Mouse (Mus musculus) adrenal gland (tissue): ENCODE data around the gene Uqcc2.

Experiments used
- intact Hi-C: fragments of 180-260 bp; cut with DNase I; formaldehyde crosslinking; loops from one replicate; pipeline ENCODE4 v1.15.1; 2025

The Uqcc2 gene

DNA sequence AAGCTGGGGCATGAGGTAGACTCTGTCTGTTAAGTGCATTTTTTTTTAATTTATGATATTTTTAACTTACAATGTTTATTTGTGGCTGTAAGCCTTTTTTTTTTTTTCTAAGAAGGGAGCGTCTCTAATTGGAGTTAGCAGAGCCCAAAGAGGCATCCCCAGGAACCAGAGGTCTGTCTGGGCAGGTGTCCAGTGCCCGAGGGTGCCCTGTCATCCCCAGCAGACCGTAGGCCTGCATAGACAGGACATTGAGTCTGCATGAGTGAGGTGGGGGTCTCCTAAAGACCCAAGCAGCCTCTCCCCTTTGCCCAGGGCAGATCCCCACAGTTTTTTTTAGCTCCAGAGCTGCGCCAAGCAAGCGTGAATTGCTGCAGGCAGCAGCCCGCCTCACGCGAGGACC lies 22.0 kb upstream of the Uqcc2 start:
- intact Hi-C loops: no loop called here

DNA sequence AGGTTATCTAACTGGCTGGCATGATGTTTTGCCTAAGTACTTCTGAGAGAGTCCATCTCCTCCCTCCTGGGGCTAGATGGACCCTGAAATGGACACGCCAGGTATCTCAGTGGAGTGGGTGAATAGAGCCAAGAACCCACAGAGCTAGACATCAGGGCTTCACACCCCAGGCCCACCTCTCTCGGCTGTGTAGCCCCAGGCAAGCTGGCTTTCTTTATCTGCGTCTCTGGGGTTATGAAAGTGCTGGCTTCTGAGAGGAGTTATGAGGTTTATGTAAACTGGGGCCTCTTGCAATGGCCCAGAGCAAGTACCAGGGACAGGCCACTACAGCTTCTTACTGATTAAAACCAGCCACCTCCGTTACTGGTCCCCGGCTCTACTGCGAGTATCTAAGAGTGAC lies 21.2 kb upstream of the Uqcc2 start:
- intact Hi-C loops: no loop called here

DNA sequence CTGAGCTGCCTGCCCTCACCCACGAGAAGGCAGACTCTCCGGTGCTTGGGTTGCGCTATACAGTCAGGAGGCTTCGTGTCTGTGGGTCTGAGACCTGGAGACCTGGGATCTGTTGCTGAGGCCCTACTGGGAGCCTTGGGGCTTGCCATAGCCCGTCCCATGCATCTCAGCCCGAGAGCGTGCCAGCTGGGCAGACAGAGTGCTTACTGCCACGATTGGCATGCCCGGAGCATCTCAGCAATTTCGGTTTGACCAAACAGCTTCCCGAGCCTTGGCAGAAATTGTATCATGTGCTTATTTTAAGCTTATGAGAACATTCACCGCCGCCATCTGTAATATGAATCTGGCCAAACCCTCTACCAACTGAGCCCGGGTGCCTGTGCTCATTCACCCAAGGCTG lies 20.5 kb upstream of the Uqcc2 start:
- intact Hi-C loops: no loop called here

DNA sequence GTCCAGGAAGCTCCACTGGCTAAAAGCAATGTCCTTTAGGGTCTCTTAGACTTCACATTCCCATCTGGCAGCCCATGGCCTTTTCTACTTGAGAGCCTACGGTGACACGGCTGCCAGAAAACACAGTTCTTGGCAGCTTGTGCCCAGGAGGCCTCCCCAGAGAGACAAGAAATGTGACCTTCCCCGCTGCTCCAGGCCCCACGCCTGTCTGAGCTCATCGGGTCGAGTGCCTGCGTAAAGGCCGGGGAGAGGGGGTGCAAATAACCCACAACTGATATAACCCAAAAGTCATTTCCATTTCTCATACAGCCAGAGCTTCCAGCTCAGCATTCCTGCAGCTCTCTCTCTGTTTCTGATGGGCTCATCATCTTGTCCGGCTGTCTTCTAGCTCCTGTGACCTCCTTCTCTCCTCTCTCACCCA lies 20.1 kb upstream of the Uqcc2 start:
- intact Hi-C loops: no loop called here

DNA sequence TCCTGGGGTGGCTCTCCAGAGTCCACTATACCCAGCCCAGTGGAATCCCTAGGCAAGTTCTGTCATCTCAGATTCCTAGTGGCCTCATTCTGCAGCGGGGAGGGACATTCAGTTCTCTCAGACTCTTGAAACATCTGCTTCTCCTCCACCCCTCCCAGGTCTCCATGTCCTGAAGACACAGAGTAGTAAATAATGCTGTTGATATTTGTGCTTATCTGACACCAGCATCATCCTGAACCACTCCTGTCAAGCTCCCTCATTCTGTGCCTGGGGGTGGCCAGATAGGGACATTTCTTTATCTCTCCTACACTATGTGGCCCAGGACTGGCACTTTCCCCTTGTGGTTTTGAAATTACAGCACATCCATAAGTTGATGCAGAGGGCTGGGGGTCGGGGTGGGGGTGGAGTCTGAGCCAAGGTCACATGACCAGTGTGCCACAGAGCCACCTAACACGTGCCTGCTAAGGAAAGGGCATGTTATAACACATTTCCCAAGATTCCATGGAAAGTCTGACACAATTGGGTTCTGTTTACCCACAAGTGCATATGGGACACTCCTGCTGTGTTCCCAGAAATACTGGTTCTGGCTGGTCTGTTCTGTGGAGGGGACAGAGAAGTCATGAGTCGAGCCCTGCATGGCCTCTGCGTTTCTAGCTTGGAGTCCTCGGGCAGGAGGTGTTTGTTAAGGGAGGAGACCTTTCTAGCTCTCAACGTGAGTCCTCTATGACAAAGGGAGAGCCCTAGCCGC lies 19.4 kb upstream of the Uqcc2 start:
- intact Hi-C loops: no loop called here

DNA sequence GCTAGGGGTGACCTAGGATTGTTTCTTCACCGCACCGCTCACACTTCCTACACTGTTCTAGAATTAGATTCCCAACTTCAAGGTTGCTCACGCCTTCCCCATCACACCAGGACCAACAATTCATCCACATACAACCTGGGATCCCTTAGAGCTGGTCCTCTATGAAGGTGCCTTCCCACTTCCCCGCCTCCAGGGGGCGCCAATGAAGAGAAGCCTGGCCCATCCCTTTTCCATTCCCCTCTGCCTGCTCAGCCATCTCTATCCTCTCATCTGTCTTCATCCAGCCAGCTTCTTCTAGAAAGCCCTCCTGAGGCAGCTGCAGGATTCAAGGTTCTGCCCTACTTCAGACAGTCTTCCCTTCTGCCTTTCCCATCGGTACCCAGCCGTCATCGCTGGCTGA lies 17.7 kb upstream of the Uqcc2 start:
- intact Hi-C loops: no loop called here

DNA sequence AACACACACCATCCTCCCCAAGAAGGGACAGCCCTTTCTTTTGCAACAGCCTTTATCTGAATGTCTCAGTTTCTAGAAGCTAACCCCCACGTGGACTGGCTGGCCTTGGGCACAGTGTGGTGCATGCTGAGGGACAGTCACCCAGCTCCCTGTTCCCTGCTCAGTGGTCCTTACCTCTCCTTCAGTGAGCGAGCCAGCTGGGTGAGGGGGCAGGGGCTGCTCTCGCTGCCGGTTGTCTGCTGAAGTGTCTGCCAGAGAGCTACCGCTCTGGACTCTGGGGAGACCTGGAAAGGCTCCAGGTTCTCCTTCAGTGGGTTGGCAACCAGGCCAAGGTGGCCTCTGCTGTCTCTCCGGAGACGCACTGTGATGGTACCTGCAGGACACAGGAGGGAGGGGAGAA lies 17.2 kb upstream of the Uqcc2 start:
- intact Hi-C loops: no loop called here

DNA sequence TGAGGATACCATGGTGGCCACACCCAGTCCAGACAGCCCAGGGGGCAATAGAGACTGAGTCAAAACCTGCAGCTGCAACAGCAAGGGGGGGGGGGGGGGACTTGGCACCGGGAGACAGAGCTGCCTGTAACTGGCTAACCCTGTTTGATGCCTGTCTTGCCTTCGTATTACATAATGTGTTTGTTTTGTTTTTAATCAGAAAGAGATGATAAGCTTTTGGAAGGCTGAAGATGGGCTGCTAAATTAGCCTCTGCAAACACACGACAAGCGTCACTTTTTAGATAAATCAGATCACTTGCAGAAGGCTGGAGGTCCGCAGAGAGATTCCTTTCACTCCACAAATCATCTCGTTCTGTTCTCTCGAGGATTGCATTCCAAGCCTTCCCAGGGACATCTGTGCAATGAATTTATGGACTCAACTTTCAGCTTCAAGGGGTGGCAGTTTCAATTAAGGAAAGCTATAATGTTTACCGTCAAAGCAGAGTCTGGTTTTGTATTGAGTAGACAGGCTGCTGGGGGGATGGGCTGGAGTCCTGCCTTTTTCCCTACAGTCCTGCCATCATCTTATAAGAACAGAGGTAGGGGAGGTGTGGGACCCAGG lies 12.7 kb upstream of the Uqcc2 start:
- intact Hi-C loops: no loop called here

DNA sequence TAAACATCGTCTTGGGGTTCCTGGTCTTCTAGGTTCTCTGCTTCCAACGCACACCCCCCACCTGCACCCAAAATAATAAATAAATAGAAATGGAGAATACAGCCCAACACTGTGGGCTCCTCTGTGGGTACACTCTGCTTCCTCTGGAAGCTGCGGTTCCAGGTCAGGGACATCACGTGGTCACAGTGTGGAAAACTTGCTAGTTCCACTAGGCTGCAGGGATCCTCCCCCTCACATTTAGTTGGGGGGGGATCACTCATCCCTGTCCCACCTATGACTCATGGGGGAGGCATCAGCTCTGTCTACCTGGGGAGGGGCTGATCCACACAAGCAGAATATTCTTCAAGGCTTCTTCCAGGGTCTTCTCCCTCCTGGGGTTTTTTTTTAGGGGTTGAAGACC lies 10.4 kb upstream of the Uqcc2 start:
- intact Hi-C loops: no loop called here

DNA sequence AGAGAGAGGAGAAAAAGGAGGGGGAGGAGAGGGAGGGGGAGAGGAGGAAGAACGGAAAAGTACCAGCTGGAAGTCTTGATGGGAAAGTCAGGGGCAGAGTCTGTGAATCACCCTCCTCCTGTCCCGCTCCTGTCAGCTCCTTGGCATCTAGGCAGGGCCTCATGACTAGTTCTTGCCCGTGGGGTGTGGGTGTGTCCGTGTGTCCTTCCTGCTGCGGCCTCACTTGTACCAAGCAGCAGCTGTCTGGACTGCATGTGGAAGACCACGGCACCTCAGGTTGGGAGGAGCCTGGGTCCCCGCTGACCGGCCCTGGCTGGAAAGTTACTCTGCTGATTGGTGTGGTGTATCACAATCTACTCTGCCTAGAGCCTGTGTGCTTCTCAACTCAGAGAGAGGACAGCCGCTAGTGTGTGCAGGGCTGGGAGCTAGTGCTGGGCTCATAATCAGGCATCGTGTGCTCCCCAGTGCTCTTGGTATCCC lies 8.3 kb upstream of the Uqcc2 start:
- intact Hi-C loops: no loop called here

DNA sequence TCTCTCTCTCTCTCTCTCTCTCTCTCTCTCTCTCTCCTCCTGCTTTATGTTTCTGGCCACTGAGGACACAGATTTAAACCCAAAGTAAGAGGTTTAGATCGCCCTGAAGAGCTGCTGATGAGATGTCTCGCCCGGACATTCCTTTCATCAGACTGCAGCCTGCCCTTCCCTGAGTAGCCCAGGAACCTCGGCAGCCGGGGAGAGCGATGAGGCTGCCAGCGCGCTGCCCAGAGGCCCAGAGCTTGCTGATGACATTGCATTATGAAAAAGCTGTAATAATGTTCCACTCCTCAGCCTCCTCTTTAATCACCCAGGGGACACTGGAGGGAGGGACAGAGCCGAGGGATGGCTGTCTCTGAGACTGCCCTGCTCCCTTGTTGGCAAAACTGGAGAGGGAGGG lies 6.5 kb upstream of the Uqcc2 start:
- intact Hi-C loops: no loop called here

DNA sequence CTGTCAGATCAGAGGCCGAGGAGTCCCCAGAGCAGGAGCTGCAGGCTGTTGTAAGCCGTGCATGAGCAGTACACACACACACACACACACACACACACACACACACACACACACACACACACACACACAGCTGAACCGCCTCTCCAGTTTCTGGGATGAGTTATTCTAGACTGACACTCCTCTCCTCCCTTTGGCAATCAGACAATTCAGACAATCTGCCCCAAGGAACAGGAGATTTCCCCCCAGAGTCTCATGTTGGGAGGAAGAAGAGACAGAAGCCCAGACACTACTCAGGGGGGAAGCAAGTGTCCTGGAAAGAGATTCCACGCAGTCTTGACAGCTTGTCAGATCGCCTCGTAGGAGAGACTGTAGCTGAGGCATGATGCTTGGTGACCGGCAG lies 5.6 kb upstream of the Uqcc2 start:
- intact Hi-C loops: loop anchor here (5.0 to 10.0 kb wide), 2 partner anchors 53 to 375 kb away; no protein-coding TSS in a partner anchor

DNA sequence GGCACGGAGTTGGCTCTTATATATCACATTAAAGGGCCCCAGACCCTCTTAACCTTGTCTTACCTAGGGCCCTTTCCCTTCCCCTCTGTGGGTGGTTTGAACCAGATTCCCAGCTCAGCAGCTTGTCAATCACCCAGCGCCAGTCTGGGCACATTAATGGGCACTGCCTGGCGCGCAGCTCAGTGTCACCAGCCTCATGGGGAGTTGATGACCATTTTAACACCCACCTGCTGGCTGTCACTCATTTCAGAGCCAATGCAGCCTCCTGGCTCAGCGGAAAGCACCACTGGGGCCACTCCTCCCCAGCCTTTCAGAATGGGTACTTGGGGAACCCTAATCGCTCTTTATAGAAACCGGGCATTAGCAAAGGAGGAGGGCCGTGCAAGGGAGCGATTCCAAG lies 4.7 kb upstream of the Uqcc2 start:
- intact Hi-C loops: loop anchor here (5.0 to 10.0 kb wide), 2 partner anchors 54 to 376 kb away; no protein-coding TSS in a partner anchor

DNA sequence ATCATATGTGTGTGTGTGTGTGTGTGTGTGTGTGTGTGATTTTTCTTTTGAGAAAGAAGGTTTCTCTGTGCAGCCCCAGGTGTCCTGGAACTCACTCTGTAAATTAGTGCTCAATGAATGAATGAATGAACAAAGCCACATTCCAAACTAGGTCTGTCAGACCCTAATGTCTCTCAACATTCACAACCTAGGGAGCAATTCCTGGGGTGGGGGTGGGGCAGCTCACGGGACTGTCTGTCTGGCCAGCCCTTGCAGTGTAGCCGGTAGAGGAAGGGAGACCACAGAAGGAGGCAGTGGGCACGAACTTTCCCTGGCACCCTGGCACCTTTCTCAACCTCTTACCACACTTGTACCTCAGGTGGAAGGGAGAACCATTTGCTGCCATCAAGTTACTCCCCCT lies 999 bp upstream of the Uqcc2 start:
- intact Hi-C loops: loop anchor here (5.0 to 10.0 kb wide), 2 partner anchors 58 to 380 kb away; no protein-coding TSS in a partner anchor

DNA sequence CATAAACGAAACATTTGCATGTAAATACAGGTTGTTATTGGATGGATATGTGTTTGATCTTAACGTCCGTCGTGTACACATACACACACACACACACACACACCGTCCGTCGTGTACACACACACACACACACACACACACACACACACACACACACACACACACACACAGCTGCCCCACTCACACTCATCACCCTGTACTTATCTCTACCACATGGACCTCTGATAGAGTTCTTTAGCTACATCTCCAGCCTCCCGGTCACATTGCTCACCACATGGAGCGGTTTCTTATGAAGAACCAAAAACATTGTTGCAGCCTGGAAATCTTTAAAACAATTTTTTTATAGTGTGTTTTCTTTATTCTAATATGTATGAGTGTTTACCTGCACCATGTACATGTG lies 471 bp upstream of the Uqcc2 start:
- intact Hi-C loops: loop anchor here (10.0 kb wide), 1 partner anchor 381 kb away; no protein-coding TSS in a partner anchor

DNA sequence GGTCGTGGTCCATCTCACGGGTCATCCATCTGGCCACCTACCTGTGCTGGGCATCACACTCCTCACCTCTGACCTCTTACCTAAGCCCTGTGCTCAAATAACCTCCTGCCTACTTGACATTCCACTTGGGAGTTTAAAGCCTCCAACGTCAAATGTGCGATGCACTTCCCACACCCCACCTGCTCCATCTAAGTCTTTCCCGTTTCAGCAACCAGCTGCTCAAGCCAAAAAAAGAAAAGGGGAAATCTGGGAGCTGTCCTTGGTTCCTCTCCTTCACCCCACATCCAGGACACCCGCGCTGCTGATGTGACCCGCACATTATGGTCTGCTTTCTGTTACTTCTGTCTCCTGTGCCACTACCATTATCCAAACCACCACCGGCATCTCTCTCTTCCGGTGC lies 1.5 kb downstream of the Uqcc2 start:
- intact Hi-C loops: loop anchor here (10.0 kb wide), 1 partner anchor 383 kb away; no protein-coding TSS in a partner anchor

DNA sequence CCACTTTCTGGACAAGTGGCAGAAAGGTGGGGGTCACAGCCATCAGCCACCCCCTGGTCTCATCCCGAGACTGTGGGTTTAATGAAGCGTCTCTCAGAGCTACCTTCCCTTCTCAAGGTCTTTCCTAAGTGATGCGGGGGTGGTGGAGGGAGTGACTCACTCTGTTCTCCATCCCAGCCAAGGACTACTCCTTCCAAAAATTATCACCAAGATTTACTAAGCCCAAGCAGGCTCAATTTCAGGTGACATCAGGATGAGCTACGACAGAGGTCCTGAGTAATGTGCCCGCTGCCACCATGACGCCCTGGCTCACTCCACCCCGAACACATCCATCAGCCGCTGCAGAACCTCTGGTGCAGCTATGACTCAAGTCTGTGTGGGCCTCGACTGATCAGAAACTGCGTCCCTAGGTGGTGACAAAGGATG lies 2.5 kb downstream of the Uqcc2 start:
- intact Hi-C loops: loop anchor here (10.0 kb wide), 1 partner anchor 384 kb away; no protein-coding TSS in a partner anchor

DNA sequence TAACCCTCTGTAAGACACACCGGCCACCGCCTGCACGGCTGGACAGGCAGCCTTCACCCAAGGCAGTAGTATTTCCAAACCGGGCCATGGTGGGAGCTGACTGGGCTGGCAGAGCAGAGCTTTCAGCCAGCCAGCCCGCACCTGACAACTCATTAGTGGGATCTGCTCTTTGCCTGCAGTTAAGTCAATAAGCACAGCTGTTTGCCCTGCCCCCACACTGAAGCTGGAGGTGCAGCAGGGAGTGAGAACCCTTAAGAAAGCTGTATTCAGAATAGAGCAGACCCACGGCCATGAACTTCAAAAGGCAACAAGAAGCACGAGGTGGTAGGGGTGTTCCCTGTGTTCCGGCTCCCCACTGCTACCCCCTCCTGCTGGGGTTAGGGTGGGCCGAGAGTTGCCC lies 3.5 kb downstream of the Uqcc2 start:
- intact Hi-C loops: loop anchor here (10.0 kb wide), 1 partner anchor 385 kb away; no protein-coding TSS in a partner anchor

DNA sequence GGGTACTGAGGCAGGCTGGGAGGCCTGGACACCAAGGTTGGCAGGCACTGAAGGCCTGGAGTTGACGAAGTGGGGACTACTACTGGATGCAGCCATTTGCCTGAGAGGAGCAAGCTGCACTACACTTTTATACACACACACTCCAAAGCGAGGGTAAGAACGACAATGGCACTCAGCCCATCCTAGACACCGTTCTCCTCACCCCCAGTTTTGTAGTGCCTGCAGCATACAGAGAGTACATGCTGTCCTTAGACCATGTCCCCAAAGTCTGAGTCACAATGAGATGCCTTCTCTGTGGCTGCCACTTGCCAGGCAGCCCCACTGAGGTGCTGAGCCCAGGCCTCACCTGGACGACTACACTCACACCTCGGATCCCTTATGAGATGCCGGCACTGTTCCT lies 3.9 kb downstream of the Uqcc2 start:
- intact Hi-C loops: loop anchor here (10.0 kb wide), 1 partner anchor 385 kb away; no protein-coding TSS in a partner anchor

DNA sequence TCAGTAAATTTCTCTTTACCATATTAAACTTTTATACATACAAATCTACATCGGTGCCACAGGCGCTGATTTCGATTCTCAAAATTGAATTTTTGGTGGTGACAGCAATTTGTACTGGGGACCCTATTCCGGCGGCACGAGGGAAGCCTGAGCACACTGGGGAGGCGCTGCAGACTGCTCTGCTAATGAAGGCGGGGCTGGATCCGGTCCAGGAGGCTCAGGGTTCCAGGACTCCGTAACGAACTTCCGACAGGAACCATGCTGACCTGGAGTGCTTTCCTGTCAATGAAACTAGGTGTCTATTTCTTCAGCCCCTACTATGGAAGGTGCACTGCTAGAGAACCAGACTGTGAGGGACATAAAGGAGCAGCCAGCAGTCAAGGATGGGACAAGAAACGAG lies 4.4 kb downstream of the Uqcc2 start:
- intact Hi-C loops: no loop called here

DNA sequence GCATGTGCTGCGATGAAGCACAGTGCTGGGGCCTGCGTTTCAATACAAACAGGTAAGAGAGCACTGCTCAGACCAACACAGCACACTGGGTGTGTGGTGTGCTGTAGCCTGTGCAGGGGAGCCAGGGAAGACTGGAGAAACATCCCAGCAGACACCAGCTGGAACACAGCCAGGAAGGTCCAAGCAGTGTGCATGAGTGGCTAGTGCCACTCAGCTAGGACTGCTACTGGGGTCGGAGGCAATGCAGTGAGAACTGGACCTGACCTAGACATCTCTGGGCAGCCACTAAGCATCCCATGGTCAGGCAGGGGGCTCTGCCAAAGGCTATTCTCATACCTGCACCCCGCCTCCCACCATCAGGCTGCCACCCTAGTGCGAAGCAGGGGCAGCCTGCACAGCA lies 5.5 kb downstream of the Uqcc2 start:
- intact Hi-C loops: no loop called here

DNA sequence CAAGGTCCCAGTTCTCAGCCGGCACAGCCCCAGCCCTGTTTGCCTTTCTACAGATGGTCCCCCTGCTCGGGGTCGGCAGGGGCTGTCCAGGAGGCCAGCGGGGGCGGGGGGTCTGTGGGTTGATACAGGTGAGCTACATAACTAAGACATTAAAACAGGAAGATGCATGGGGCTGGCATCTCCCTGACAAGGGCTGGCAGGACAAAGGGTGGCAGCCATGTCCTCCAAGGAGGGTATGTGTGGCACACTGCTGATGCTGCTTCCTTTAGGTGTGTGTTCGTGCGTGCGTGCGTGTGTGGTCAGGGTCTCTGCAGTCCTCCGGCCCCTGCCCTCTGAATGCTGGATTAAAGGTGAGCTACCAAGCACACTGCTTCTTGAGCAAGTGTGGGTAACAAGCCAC lies 6.7 kb downstream of the Uqcc2 start:
- intact Hi-C loops: no loop called here
